Mouse (Mus musculus) MEL (cell line): ENCODE results near the gene Ephb2.

Experiments
- CTCF ChIP-seq, 3 experiments: IDR thresholded peaks in 2 of 3; conservative IDR thresholded peaks in 1 of 3; 2 replicates each; pipeline ENCODE4 v1.5.1; 2011 to 2012; ENCODE audit warnings: low read length in 3 of 3, low read depth in 2 of 3, mild to moderate bottlenecking in 2 of 3, improper control_type of control experiment in 1 of 3, inconsistent platforms in 1 of 3, mixed read lengths in 1 of 3, moderate library complexity in 1 of 3; ENCODE audit not compliant: control insufficient read depth in 1 of 3, insufficient read depth in 1 of 3, poor library complexity in 1 of 3, severe bottlenecking in 1 of 3
- MYC ChIP-seq: IDR thresholded peaks from 2 replicates; pipeline ENCODE4 v1.6.1; 2011; ENCODE audit warnings: low read depth, mild to moderate bottlenecking, low read length, improper control_type of control experiment, moderate library complexity

- no peak for TF ChIP-seq CTCF (IDR thresholded peaks at IDR 0.05 in 2 of 3, conservative IDR thresholded peaks at IDR 0.05 in 1 of 3; ENCODE audit: control insufficient read depth in 1 of 3, insufficient read depth in 1 of 3, low read depth in 2 of 3, low read length in 3 of 3, poor library complexity in 1 of 3, severe bottlenecking in 1 of 3)
- TF ChIP-seq MYC = no peak
Measured at GRCm38 (mm10) chr4:136621956-136622355, 213.8 kb downstream of the Ephb2 start.
